Mouse (Mus musculus): ENCODE measurements around the gene St14. TPM values are rescaled to one million over a fixed set of nuclear protein-coding genes. Genes with fewer than 3 reads are reported as not detected.

Gene St14
- polyA plus RNA-seq, 1 experiment from 2014 or later, result 1.3 TPM

- H3K4me3 ChIP-seq (ENCODE audit: low read depth, low read length), result no peak overlapping the region
- 39% methylated on average over 11 of the region's 11 CpGs for WGBS
- no peaks in the 10 kb centered on the region for H3K27me3 ChIP-seq (ENCODE audit: control insufficient read depth, insufficient read depth, low read depth, low read length)
Measured at GRCm38 (mm10) chr9:31118520-31119298, 12.9 kb downstream of the St14 start.

DNA sequence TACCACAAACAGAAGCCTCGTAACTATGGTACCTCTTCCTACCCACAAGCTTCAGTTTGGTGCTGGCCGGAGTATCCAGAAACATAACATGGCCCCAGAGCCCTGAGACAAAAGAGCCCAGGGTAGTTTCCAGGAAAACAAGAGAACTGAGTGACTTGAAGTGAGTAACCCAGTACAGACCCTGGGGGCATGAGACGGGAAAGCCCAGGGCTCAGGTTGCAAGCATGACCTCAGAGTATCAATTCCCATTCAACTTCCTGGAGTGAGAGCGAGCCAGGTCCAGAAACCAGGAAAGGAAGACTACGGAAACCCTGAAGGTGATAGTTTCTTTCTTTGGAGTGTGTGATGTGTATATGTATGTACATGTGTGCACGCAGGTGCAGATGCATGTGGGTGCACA lies 14.2 kb downstream of the St14 start:
- Histone ChIP-seq H3K9me3 (replicated peaks; ENCODE audit: control insufficient read depth, low read length, poor library complexity, severe bottlenecking) (no peaks in the 10 kb centered on the region), H3K4me1 (ENCODE audit: control insufficient read depth, insufficient read depth, low read length) (no peaks in the 10 kb centered on the region; the same call in 1 of the 2 replicates), H3K27ac (ENCODE audit: low read length) (no peak overlapping the region), H3K4me3 (ENCODE audit: low read depth, low read length) (no peak overlapping the region), H3K36me3 (ENCODE audit: control insufficient read depth, insufficient read depth, low read length) (no peaks in the 10 kb centered on the region), H3K9ac (ENCODE audit: low read depth, low read length) (no peak overlapping the region), H3K4me2 (ENCODE audit: low read length) (no peak overlapping the region), H3K27me3 (ENCODE audit: control insufficient read depth, insufficient read depth, low read depth, low read length) (no peaks in the 10 kb centered on the region)
- WGBS, result 90% methylated on average over 6 of the region's 6 CpGs
- ATAC-seq, result no peak

More at GRCm38 (mm10) chr9:31118520-31119298, 12.9 kb downstream of the St14 start:
- no peak overlapping the region for H3K27ac ChIP-seq (ENCODE audit: low read length)
- H3K4me2 ChIP-seq (ENCODE audit: low read length), result no peak overlapping the region
- H3K9ac ChIP-seq (ENCODE audit: low read depth, low read length), result no peak overlapping the region
- ATAC-seq, result no peak
- H3K9me3 ChIP-seq (replicated peaks; ENCODE audit: control insufficient read depth, low read length, poor library complexity, severe bottlenecking), result no peaks in the 10 kb centered on the region
- H3K4me1 ChIP-seq (ENCODE audit: control insufficient read depth, insufficient read depth, low read length), result no peaks in the 10 kb centered on the region; the same call in 1 of the 2 replicates
- no peaks in the 10 kb centered on the region for H3K36me3 ChIP-seq (ENCODE audit: control insufficient read depth, insufficient read depth, low read length)

DNA sequence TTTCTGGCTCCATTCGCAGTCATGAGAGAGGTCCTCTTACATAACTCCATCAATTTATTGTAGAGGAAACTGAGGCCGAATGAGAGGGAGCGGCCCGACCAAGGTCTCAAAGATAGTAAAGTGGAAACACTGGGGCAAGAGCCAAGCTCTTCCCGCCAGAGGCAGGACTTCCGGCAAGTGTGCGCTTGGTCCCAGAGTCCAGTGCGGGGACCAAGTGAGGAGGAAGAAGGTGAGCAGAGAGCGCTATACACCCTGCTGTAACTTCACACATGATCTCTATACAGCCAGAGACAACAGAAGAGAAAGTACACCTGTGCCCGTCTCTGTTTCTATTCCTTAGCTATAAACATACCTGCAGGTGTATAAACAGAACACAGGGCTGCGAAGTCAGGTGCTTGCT lies 14.6 kb downstream of the St14 start:
- Histone ChIP-seq H3K27ac (ENCODE audit: low read length) (no peak overlapping the region), H3K9me3 (replicated peaks; ENCODE audit: control insufficient read depth, low read length, poor library complexity, severe bottlenecking) (no peaks in the 10 kb centered on the region), H3K4me2 (ENCODE audit: low read length) (no peak overlapping the region), H3K9ac (ENCODE audit: low read depth, low read length) (no peak overlapping the region), H3K27me3 (ENCODE audit: control insufficient read depth, insufficient read depth, low read depth, low read length) (no peaks in the 10 kb centered on the region), H3K4me3 (ENCODE audit: low read depth, low read length) (no peak overlapping the region), H3K36me3 (ENCODE audit: control insufficient read depth, insufficient read depth, low read length) (no peaks in the 10 kb centered on the region), H3K4me1 (ENCODE audit: control insufficient read depth, insufficient read depth, low read length) (no peaks in the 10 kb centered on the region)
- WGBS, result 94% methylated on average over 11 of the region's 11 CpGs
- ATAC-seq, result no peak

- H3K4me1 ChIP-seq (ENCODE audit: control insufficient read depth, insufficient read depth, low read length), result no peaks in the 10 kb centered on the region
- H3K27ac ChIP-seq (ENCODE audit: low read length), result no peak overlapping the region
- H3K9ac ChIP-seq (ENCODE audit: low read depth, low read length), result no peak overlapping the region
- no peaks in the 10 kb centered on the region for H3K36me3 ChIP-seq (ENCODE audit: control insufficient read depth, insufficient read depth, low read length)
- H3K4me3 ChIP-seq (ENCODE audit: low read depth, low read length), result no peak overlapping the region
- H3K4me2 ChIP-seq (ENCODE audit: low read length), result no peak overlapping the region
- no peak for ATAC-seq
- no peaks in the 10 kb centered on the region for H3K27me3 ChIP-seq (ENCODE audit: control insufficient read depth, insufficient read depth, low read depth, low read length)
- H3K9me3 ChIP-seq (replicated peaks; ENCODE audit: control insufficient read depth, low read length, poor library complexity, severe bottlenecking), result no peaks in the 10 kb centered on the region
Measured at GRCm38 (mm10) chr9:31115586-31115985, 16.1 kb downstream of the St14 start.

DNA sequence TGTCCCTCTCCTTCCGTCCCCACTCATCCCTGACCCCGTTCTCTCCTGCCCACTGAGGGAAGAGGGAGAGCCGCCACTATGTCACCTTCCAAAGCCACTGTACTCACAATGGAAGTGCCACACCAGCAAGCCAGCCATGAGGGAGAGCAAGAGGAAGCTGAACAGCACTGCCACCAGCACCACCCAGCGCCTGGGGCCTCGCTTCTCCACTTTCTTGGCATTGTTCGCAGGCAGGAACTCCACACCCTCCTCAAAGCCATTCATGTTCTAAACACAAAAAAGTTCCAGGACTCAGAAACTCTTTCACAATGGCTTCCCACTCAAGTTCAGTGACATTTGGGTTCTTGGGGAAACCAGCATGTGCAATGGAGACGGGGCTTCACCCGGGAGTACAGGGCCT lies 23.2 kb downstream of the St14 start:
- H3K4me1 ChIP-seq (ENCODE audit: control insufficient read depth, insufficient read depth, low read length), result no peaks in the 10 kb centered on the region
- no peak overlapping the region for H3K4me3 ChIP-seq (ENCODE audit: low read depth, low read length)
- no peak overlapping the region for H3K9ac ChIP-seq (ENCODE audit: low read depth, low read length)
- H3K9me3 ChIP-seq (replicated peaks; ENCODE audit: control insufficient read depth, low read length, poor library complexity, severe bottlenecking), result no peaks in the 10 kb centered on the region
- no peak overlapping the region for H3K27ac ChIP-seq (ENCODE audit: low read length)
- ATAC-seq, result no peak
- no peaks in the 10 kb centered on the region for H3K27me3 ChIP-seq (ENCODE audit: control insufficient read depth, insufficient read depth, low read depth, low read length)
- no peak overlapping the region for H3K4me2 ChIP-seq (ENCODE audit: low read length)
- 94% methylated on average over 8 of the region's 8 CpGs for WGBS
- H3K36me3 ChIP-seq (ENCODE audit: control insufficient read depth, insufficient read depth, low read length), result no peaks in the 10 kb centered on the region

DNA sequence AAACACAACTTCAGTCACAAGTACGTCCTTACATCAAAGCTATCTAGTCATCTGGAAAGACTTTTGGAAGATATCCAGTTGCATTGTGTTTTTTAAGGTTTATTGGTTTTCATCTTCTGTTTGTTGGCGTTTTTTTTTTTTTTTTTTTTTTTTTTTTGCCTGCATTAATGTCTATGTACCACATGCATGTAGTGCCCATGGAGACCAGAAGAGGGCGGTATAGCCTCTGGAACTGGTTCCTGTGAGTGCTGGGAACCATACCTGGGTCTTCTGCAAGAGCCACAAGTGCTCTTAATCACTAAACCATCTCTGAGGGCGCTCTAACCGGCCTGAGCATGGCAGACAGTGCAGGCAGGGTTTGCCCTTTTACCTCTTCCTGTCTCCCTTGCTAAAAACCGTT lies 33.5 kb downstream of the St14 start:
- no peak overlapping the region for H3K4me3 ChIP-seq (ENCODE audit: low read depth, low read length)
- no peaks in the 10 kb centered on the region for H3K27me3 ChIP-seq (ENCODE audit: control insufficient read depth, insufficient read depth, low read depth, low read length)
- H3K9me3 ChIP-seq (replicated peaks; ENCODE audit: control insufficient read depth, low read length, poor library complexity, severe bottlenecking), result no peaks in the 10 kb centered on the region
- no peak overlapping the region for H3K27ac ChIP-seq (ENCODE audit: low read length)
- H3K36me3 ChIP-seq (ENCODE audit: control insufficient read depth, insufficient read depth, low read length), result no peaks in the 10 kb centered on the region
- no peaks in the 10 kb centered on the region for H3K4me1 ChIP-seq (ENCODE audit: control insufficient read depth, insufficient read depth, low read length)
- no peak overlapping the region for H3K4me2 ChIP-seq (ENCODE audit: low read length)
- WGBS, result 88% methylated on average over 6 of the region's 6 CpGs
- ATAC-seq, result no peak
- no peak overlapping the region for H3K9ac ChIP-seq (ENCODE audit: low read depth, low read length)

GRCm38 (mm10) chr9:31097088-31098082 lies 34.3 kb downstream of the St14 start:
- H3K9me3 ChIP-seq (replicated peaks; ENCODE audit: control insufficient read depth, low read length, poor library complexity, severe bottlenecking), result no peaks in the 10 kb centered on the region
- no peak overlapping the region for H3K9ac ChIP-seq (ENCODE audit: low read depth, low read length)
- no peak overlapping the region for H3K4me2 ChIP-seq (ENCODE audit: low read length)
- H3K4me1 ChIP-seq (ENCODE audit: control insufficient read depth, insufficient read depth, low read length), result no peaks in the 10 kb centered on the region
- ATAC-seq, result no peak
- no peaks in the 10 kb centered on the region for H3K36me3 ChIP-seq (ENCODE audit: control insufficient read depth, insufficient read depth, low read length)
- 70% methylated on average over 20 of the region's 20 CpGs for WGBS
- H3K27ac ChIP-seq (ENCODE audit: low read length), result no peak overlapping the region
- H3K4me3 ChIP-seq (ENCODE audit: low read depth, low read length), result no peak overlapping the region
- H3K27me3 ChIP-seq (ENCODE audit: control insufficient read depth, insufficient read depth, low read depth, low read length), result no peaks in the 10 kb centered on the region

DNA sequence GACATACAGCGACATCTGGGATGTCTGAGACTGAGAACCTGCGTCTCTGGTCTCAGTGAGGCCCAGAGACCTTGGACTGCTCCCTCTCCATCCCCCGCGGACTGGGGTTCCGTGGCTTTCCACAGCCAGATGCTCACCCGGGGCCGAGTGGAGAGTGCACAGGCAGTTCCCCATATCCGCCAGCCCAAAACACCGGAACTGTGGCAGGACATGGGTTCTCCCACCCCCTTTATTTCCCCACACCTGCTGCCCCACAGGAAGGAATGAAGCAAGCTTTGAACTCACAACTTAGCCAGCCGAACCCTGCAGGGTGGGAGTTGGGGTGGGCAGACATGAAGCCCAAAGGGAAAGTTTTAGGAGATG lies 38.8 kb downstream of the St14 start:
- Histone ChIP-seq H3K27ac (ENCODE audit: low read length) (no peak overlapping the region), H3K4me1 (ENCODE audit: control insufficient read depth, insufficient read depth, low read length) (no peaks in the 10 kb centered on the region), H3K4me3 (ENCODE audit: low read depth, low read length) (no peak overlapping the region), H3K27me3 (ENCODE audit: control insufficient read depth, insufficient read depth, low read depth, low read length) (no peaks in the 10 kb centered on the region), H3K9ac (ENCODE audit: low read depth, low read length) (no peak overlapping the region), H3K36me3 (ENCODE audit: control insufficient read depth, insufficient read depth, low read length) (no peaks in the 10 kb centered on the region), H3K9me3 (replicated peaks; ENCODE audit: control insufficient read depth, low read length, poor library complexity, severe bottlenecking) (no peaks in the 10 kb centered on the region), H3K4me2 (ENCODE audit: low read length) (no peak overlapping the region)
- ATAC-seq, result no peak
- 95% methylated on average over 10 of the region's 10 CpGs for WGBS
